Mouse (Mus musculus): ENCODE data around the gene Foxred2. TPM values are rescaled to one million over a fixed set of nuclear protein-coding genes. Genes with fewer than 3 reads are reported as not detected.

Gene Foxred2
- polyA plus RNA-seq, 1 experiment from 2014 or later, result 6.2 TPM

- H3K4me2 ChIP-seq (replicated peaks), result no peak overlapping the region
- H3K4me1 ChIP-seq, result no peaks in the 10 kb centered on the region
- H3K9me3 ChIP-seq, result no peaks in the 10 kb centered on the region
- H3K9ac ChIP-seq (replicated peaks), result no peak overlapping the region
- H3K36me3 ChIP-seq, result no peaks in the 10 kb centered on the region
- no peaks in the 10 kb centered on the region for H3K27me3 ChIP-seq
- no peak for ATAC-seq (ENCODE audit: low FRiP score, low read depth)
- no peak overlapping the region for H3K4me3 ChIP-seq
- H3K27ac ChIP-seq (replicated peaks), result no peak overlapping the region
- WGBS, result 84% methylated on average over 8 of the region's 8 CpGs
These were observed 64.8 kb downstream of the Foxred2 start for GRCm38 (mm10) chr15:77891766-77892165.

Other genes with a start within 250 kb of the Foxred2 start
- gene Apol9b, start 227.7 kb downstream of the Foxred2 start, polyA plus RNA-seq (2016; fragmentation: Nextera tagmentation; extraction: Ambion mirVana), result not detected in 2 replicates
- 0.22 and 0.40 TPM in 2 replicates for gene Apol8, start 199.7 kb downstream of the Foxred2 start, polyA plus RNA-seq (2016; fragmentation: Nextera tagmentation; extraction: Ambion mirVana)
- gene Myh9, start 114.5 kb downstream of the Foxred2 start, polyA plus RNA-seq (2016; fragmentation: Nextera tagmentation; extraction: Ambion mirVana), result 24.9 and 29.1 TPM in 2 replicates
- 206 and 210 TPM in 2 replicates for gene Txn2, start 27.7 kb downstream of the Foxred2 start, polyA plus RNA-seq (2016; fragmentation: Nextera tagmentation; extraction: Ambion mirVana)
- 219 and 233 TPM in 2 replicates for gene Eif3d, start 14.1 kb upstream of the Foxred2 start, polyA plus RNA-seq (2016; fragmentation: Nextera tagmentation; extraction: Ambion mirVana)
- gene Cacng2, start 163.3 kb upstream of the Foxred2 start, polyA plus RNA-seq (2016; fragmentation: Nextera tagmentation; extraction: Ambion mirVana), result 3.1 and 3.4 TPM in 2 replicates
- gene Ift27, start 217.4 kb upstream of the Foxred2 start, polyA plus RNA-seq (2016; fragmentation: Nextera tagmentation; extraction: Ambion mirVana), result 114 and 120 TPM in 2 replicates
- 0.38 TPM in 1 of 2 replicates, not detected in the other for gene Pvalb, start 249.7 kb upstream of the Foxred2 start, polyA plus RNA-seq (2016; fragmentation: Nextera tagmentation; extraction: Ambion mirVana)